Comparison of ENCODE assay signal across 9 mouse cellular contexts in genomic region chr2:156142820-156143219, GRCm38 (mm10). TPM values are rescaled to one million over a fixed set of nuclear protein-coding genes. Genes with fewer than 3 reads are reported as not detected.
DNase-seq lines count a peak whose midpoint lies in the region; ATAC-seq and TF ChIP-seq lines count a peak whose summit lies in the region.
"Had no signal": no experiment of that assay in that cellular context is flagged by ENCODE, and none has a peak within 500 bp of the region (broad histone marks: within the 10 kb centered on the region; RNA-seq: fewer than 3 reads in every experiment).

No protein-coding gene starts in this region.

- intact Hi-C loops in left cerebral cortex, adult 2 months (cut with DNase I) = loop anchor here (5.0 kb wide), 2 partner anchors 34 to 181 kb away; no protein-coding TSS in a partner anchor

- WGBS in embryonic facial prominence, embryonic 12.5 days = 86% methylated on average over 2 of the region's 2 CpGs
- WGBS in intestine, postnatal 0 days = 81% methylated on average over 2 of the region's 2 CpGs
- WGBS in neural tube, embryonic 14.5 days = 86% methylated on average over 2 of the region's 2 CpGs

- peak overlapping the region; percentile 79 for H3K4me3 ChIP-seq in left cerebral cortex, adult 2 months
- peak overlapping the region; percentile 84 for H3K4me3 ChIP-seq in embryonic facial prominence, embryonic 12.5 days
- peak overlapping the region; percentile 73; the same call in 1 of the 2 replicates for H3K4me3 ChIP-seq in intestine, postnatal 0 days (ENCODE audit: low read depth, low read length)
- peak overlapping the region; percentile 72; the same call in 1 of the 2 replicates for H3K4me3 ChIP-seq in neural tube, embryonic 14.5 days (ENCODE audit: low read depth, low read length)

- no peaks in the 10 kb centered on the region for H3K9me3 ChIP-seq in embryonic facial prominence, embryonic 12.5 days
- H3K9me3 ChIP-seq in intestine, postnatal 0 days (ENCODE audit: control insufficient read depth) = no peaks in the 10 kb centered on the region
- no peaks in the 10 kb centered on the region for H3K9me3 ChIP-seq in neural tube, embryonic 14.5 days (ENCODE audit: control insufficient read depth, low read length)

- peaks cover 13% of the 10 kb centered on the region; the same call in 1 of the 2 replicates for H3K4me1 ChIP-seq in embryonic facial prominence, embryonic 12.5 days
- H3K4me1 ChIP-seq in intestine, postnatal 0 days (replicated peaks; ENCODE audit: control insufficient read depth, insufficient read depth, low read length) = no peaks in the 10 kb centered on the region; the same call in 1 of the 2 replicates
- H3K4me1 ChIP-seq in neural tube, embryonic 14.5 days (ENCODE audit: control insufficient read depth, insufficient read depth, low read length) = peaks cover 12% of the 10 kb centered on the region

- H3K36me3 ChIP-seq in embryonic facial prominence, embryonic 12.5 days = peaks cover 15% of the 10 kb centered on the region
- peaks cover 32% of the 10 kb centered on the region for H3K36me3 ChIP-seq in intestine, postnatal 0 days (ENCODE audit: control insufficient read depth, insufficient read depth)
- H3K36me3 ChIP-seq in neural tube, embryonic 14.5 days (ENCODE audit: control insufficient read depth, insufficient read depth, low read length) = peaks cover 16% of the 10 kb centered on the region

- H3K27me3 ChIP-seq in embryonic facial prominence, embryonic 12.5 days = no peaks in the 10 kb centered on the region
- no peaks in the 10 kb centered on the region for H3K27me3 ChIP-seq in intestine, postnatal 0 days (replicated peaks; ENCODE audit: control insufficient read depth, insufficient read depth, low read length)
- H3K27me3 ChIP-seq in neural tube, embryonic 14.5 days (ENCODE audit: control insufficient read depth, insufficient read depth, low read length) = no peaks in the 10 kb centered on the region

- peak; percentile 23 for TF ChIP-seq CTCF in left cerebral cortex, adult 2 months (IDR thresholded peaks at IDR 0.05)
- TF ChIP-seq CTCF in intestine, postnatal 0 days (IDR thresholded peaks at IDR 0.05; ENCODE audit: low read depth) = peak; percentile 35; the same call in 1 of the 2 replicates

- H3K4me2 ChIP-seq in embryonic facial prominence, embryonic 12.5 days (replicated peaks) = peak overlapping the region; percentile 68
- peak overlapping the region; percentile 86 for H3K4me2 ChIP-seq in intestine, postnatal 0 days (replicated peaks; ENCODE audit: low read depth)
- H3K4me2 ChIP-seq in neural tube, embryonic 14.5 days (ENCODE audit: low read depth, low read length) = peak overlapping the region; percentile 71; the same call in 1 of the 2 replicates

- peak overlapping the region; percentile 81; the same call in 1 of the 2 replicates for H3K9ac ChIP-seq in embryonic facial prominence, embryonic 12.5 days
- H3K9ac ChIP-seq in intestine, postnatal 0 days (ENCODE audit: low read depth, low read length) = peak overlapping the region; percentile 78; the same call in 1 of the 2 replicates
- no peak overlapping the region for H3K9ac ChIP-seq in neural tube, embryonic 14.5 days (replicated peaks; ENCODE audit: low read depth, low read length)

- DNase-seq in left cerebral cortex, adult 2 months (ENCODE audit: extremely low spot score in 1 of 2, low spot score in 2 of 2) = no peak
- no peak for DNase-seq in left cerebral cortex, adult 18-20 months (ENCODE audit: low spot score in 2 of 2)
- no peak for DNase-seq in spleen, postnatal 10 days (ENCODE audit: low spot score in 2 of 2)
- DNase-seq in thymus, postnatal 10 days (ENCODE audit: low spot score in 2 of 2) = no peak
- no peak for DNase-seq in adrenal gland, adult (ENCODE audit: inconsistent age in 2 of 2, low spot score in 1 of 2)
- DNase-seq: adrenal gland, adult 2 months had no signal

- H3K27ac ChIP-seq in left cerebral cortex, adult 2 months = no peak overlapping the region
- H3K27ac ChIP-seq in embryonic facial prominence, embryonic 12.5 days = 0 out of 2 replicates have a peak overlapping the region, but pooled peaks have one; percentile 94
- 0 out of 2 replicates have a peak overlapping the region, but pooled peaks have one; percentile 93 for H3K27ac ChIP-seq in intestine, postnatal 0 days (ENCODE audit: low read depth, low read length)
- no peak overlapping the region for H3K27ac ChIP-seq in neural tube, embryonic 14.5 days (ENCODE audit: low read depth, low read length)

- ATAC-seq in embryonic facial prominence, embryonic 12.5 days (ENCODE audit: insufficient number of reproducible peaks, insufficient read depth, low FRiP score, low TSS enrichment) = no peak
- no peak for ATAC-seq in intestine, postnatal 0 days
- no peak for ATAC-seq in neural tube, embryonic 14.5 days (ENCODE audit: low read depth)

RNA-seq across cellular contexts. Expression of gene Romo1, which starts 1.0 kb away (rescaled TPM):
- total RNA-seq in left cerebral cortex, adult 2 months (2021) = 100 to 1,000 TPM; 142 to 153 TPM
- total RNA-seq in left cerebral cortex, adult 18-20 months (2021) = 100 to 1,000 TPM; 156 to 162 TPM
- 428 and 448 TPM in 2 replicates for polyA plus RNA-seq in embryonic facial prominence, embryonic 12.5 days (2016; fragmentation: Nextera tagmentation; extraction: Ambion mirVana)
- 424 and 433 TPM in 2 replicates for polyA plus RNA-seq in intestine, postnatal 0 days (2015; fragmentation: Nextera tagmentation; extraction: Ambion mirVana)
- 438 and 500 TPM in 2 replicates for polyA plus RNA-seq in neural tube, embryonic 14.5 days (2014; fragmentation: Nextera tagmentation; extraction: Ambion mirVana)

RNA-seq across cellular contexts. Expression of gene Nfs1, which starts 1.2 kb away (rescaled TPM):
- 10 to 100 TPM; 36.3 to 42.0 TPM for total RNA-seq in left cerebral cortex, adult 2 months (2021)
- 10 to 100 TPM; 36.0 to 39.4 TPM for total RNA-seq in left cerebral cortex, adult 18-20 months (2021)
- 30.7 and 34.2 TPM in 2 replicates for polyA plus RNA-seq in embryonic facial prominence, embryonic 12.5 days (2016; fragmentation: Nextera tagmentation; extraction: Ambion mirVana)
- polyA plus RNA-seq in intestine, postnatal 0 days (2015; fragmentation: Nextera tagmentation; extraction: Ambion mirVana) = 41.1 and 44.8 TPM in 2 replicates
- polyA plus RNA-seq in neural tube, embryonic 14.5 days (2014; fragmentation: Nextera tagmentation; extraction: Ambion mirVana) = 28.8 and 30.4 TPM in 2 replicates

RNA-seq across cellular contexts. Expression of gene Gm28036, which starts 15.9 kb away (rescaled TPM):
- 10 to 100 TPM; 17.5 to 17.7 TPM for total RNA-seq in left cerebral cortex, adult 2 months (2021)
- 10 to 100 TPM; 18.9 to 23.9 TPM for total RNA-seq in left cerebral cortex, adult 18-20 months (2021)
- polyA plus RNA-seq in embryonic facial prominence, embryonic 12.5 days (2016; fragmentation: Nextera tagmentation; extraction: Ambion mirVana) = 16.8 and 17.6 TPM in 2 replicates
- polyA plus RNA-seq in intestine, postnatal 0 days (2015; fragmentation: Nextera tagmentation; extraction: Ambion mirVana) = 1.5 TPM in 2 replicates
- 9.5 and 15.3 TPM in 2 replicates for polyA plus RNA-seq in neural tube, embryonic 14.5 days (2014; fragmentation: Nextera tagmentation; extraction: Ambion mirVana)

RNA-seq across cellular contexts. Expression of gene Rbm12, which starts 31.0 kb away (rescaled TPM):
- total RNA-seq in left cerebral cortex, adult 2 months (2021) = 10 to 100 TPM; 27.7 to 36.0 TPM
- 10 to 100 TPM; 22.9 to 24.9 TPM for total RNA-seq in left cerebral cortex, adult 18-20 months (2021)
- polyA plus RNA-seq in embryonic facial prominence, embryonic 12.5 days (2016; fragmentation: Nextera tagmentation; extraction: Ambion mirVana) = 38.7 and 43.0 TPM in 2 replicates
- 8.6 and 9.3 TPM in 2 replicates for polyA plus RNA-seq in intestine, postnatal 0 days (2015; fragmentation: Nextera tagmentation; extraction: Ambion mirVana)
- 22.2 and 30.9 TPM in 2 replicates for polyA plus RNA-seq in neural tube, embryonic 14.5 days (2014; fragmentation: Nextera tagmentation; extraction: Ambion mirVana)

RNA-seq across cellular contexts. Expression of gene Cpne1, which starts 31.1 kb away (rescaled TPM):
- 10 to 100 TPM; 26.3 to 33.0 TPM for total RNA-seq in left cerebral cortex, adult 2 months (2021)
- total RNA-seq in left cerebral cortex, adult 18-20 months (2021) = 10 to 100 TPM; 23.4 to 25.3 TPM
- 64.9 and 68.6 TPM in 2 replicates for polyA plus RNA-seq in embryonic facial prominence, embryonic 12.5 days (2016; fragmentation: Nextera tagmentation; extraction: Ambion mirVana)
- 17.3 and 19.0 TPM in 2 replicates for polyA plus RNA-seq in intestine, postnatal 0 days (2015; fragmentation: Nextera tagmentation; extraction: Ambion mirVana)
- polyA plus RNA-seq in neural tube, embryonic 14.5 days (2014; fragmentation: Nextera tagmentation; extraction: Ambion mirVana) = 22.7 and 29.1 TPM in 2 replicates

Comparison
In these comparisons a context has a peak if more than half of its experiments do, and no peak if none do; other contexts are left out.
1. H3K27ac ChIP-seq: peak in embryonic facial prominence, embryonic 12.5 days (single experiment) and intestine, postnatal 0 days (single experiment); none in left cerebral cortex, adult 2 months (single experiment) and neural tube, embryonic 14.5 days (single experiment).
2. Peak in every context shown above with its lines, with median percentiles within 50 percentile points of each other: H3K4me3 ChIP-seq and H3K4me2 ChIP-seq.